Mouse (Mus musculus) hindbrain, embryonic 14.5 days (tissue): ENCODE measurements at regions not wholly inside any gene's neighbourhood (a gene's known extent, or its start where the extent isn't known, plus 50 kb on each side); places are given as distances from the start of the nearest gene placed in this dataset.

Source experiments
- ATAC-seq: fragments of 200-750 bp; cut with Nextera tagmentation; 2 replicates; pipeline ENCODE4 v1.8.0; 2017; ENCODE audit warnings: moderate number of reproducible peaks, mild to moderate bottlenecking, moderate TSS enrichment, moderate library complexity; ENCODE audit not compliant: low FRiP score
- DNase-seq: peaks from one replicate; pipeline ENCODE4 v3.0.0-alpha.2; 2015; ENCODE audit warnings: low spot score
- H3K27ac ChIP-seq: fragments of 300-500 bp; sonication (generic); 2 replicates; pipeline ENCODE4 v1.5.1; 2014; ENCODE audit warnings: mild to moderate bottlenecking, moderate library complexity
- H3K27me3 ChIP-seq: fragments of 300-500 bp; sonication (generic); 2 replicates; pipeline ENCODE4 v1.6.1; 2014; ENCODE audit warnings: mild to moderate bottlenecking, low read length, mixed read lengths; ENCODE audit not compliant: control insufficient read depth, insufficient read depth
- H3K36me3 ChIP-seq: fragments of 300-500 bp; sonication (generic); replicated peaks from 2 replicates; pipeline ENCODE4 v1.6.1; 2014; ENCODE audit not compliant: control insufficient read depth, insufficient read depth
- H3K4me1 ChIP-seq: fragments of 300-500 bp; sonication (generic); replicated peaks from 2 replicates; pipeline ENCODE4 v1.6.1; 2014; ENCODE audit warnings: antibody characterized with exemption, low read length, mixed read lengths; ENCODE audit not compliant: control insufficient read depth, insufficient read depth
- H3K4me2 ChIP-seq: fragments of 300-500 bp; sonication (generic); replicated peaks from 2 replicates; pipeline ENCODE4 v1.6.1; 2014; ENCODE audit warnings: mild to moderate bottlenecking, moderate library complexity
- H3K4me3 ChIP-seq: fragments of 300-500 bp; sonication (generic); replicated peaks from 2 replicates; pipeline ENCODE4 v1.5.1; 2014; ENCODE audit warnings: mild to moderate bottlenecking, low read length
- H3K9ac ChIP-seq: fragments of 300-500 bp; sonication (generic); 2 replicates; pipeline ENCODE4 v1.6.1; 2014
- H3K9me3 ChIP-seq: fragments of 300-500 bp; sonication (generic); 2 replicates; pipeline ENCODE4 v1.6.1; 2016; ENCODE audit warnings: low read length; ENCODE audit not compliant: control insufficient read depth
- WGBS: fragments of 180-500 bp; shearing (Covaris S2); extraction: QIAGEN DNeasy Blood & Tissue Kit; methylation state at CpG from one replicate; pipeline ENCODE4 v1.1.7; 2014; 5-methylcytosine and 5-hydroxymethylcytosine counted together

DNA sequence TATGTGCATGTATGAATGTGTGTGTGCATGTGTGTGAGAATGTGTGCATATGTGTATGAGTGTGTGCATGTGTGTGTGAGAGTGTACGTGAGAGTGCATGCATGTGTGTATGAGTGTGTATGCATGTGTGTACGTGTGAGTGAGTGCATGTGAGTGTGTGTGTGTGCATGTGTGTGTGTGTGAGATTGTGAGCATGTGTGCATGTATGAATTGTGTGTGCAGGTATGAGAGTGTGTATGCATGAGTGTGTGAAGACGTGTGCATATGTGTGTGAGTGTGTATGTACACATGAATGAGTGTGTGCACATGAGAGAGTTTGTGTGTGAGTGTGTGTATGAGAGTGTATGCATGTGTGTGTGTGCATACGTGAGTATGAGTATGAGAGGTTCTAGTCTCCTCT, 71.1 kb downstream of the Gpr6 start:
- no peak overlapping the region for H3K4me3 ChIP-seq
- H3K9me3 ChIP-seq, result no peaks in the 10 kb centered on the region
- H3K4me2 ChIP-seq, result no peak overlapping the region
- H3K27me3 ChIP-seq, result no peaks in the 10 kb centered on the region
- H3K27ac ChIP-seq, result no peak overlapping the region
- no peak overlapping the region for H3K9ac ChIP-seq
- ATAC-seq, result no peak
- no peak for DNase-seq
- H3K4me1 ChIP-seq, result peaks cover 7% of the 10 kb centered on the region; the same call in 1 of the 2 replicates
- H3K36me3 ChIP-seq, result no peaks in the 10 kb centered on the region
- 94% methylated on average over 4 of the region's 4 CpGs for WGBS

DNA sequence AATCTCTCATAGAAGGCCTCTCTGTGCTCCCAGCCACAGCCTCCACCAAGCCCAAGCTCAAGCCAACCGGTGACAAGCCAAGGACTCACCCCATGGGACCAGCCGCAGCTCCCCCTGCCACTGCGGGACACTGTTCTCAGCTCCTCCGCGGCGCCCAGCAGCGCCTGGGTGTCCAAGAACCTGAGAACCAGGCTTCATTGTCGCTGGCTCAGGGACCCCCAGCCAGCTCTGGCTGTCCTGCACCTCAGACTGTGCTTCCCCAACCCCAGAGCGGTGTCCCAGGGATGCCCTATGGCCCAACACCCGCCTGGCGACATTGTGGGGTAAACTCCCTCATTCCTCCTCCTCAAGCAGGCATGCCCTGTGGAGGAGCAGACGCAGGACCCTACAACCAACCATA, 72.6 kb downstream of the Gpr6 start:
- Histone ChIP-seq H3K9me3 (no peaks in the 10 kb centered on the region), H3K9ac (no peak overlapping the region), H3K27ac (no peak overlapping the region), H3K4me2 (no peak overlapping the region), H3K4me3 (no peak overlapping the region), H3K27me3 (no peaks in the 10 kb centered on the region), H3K4me1 (peaks cover 7% of the 10 kb centered on the region; the same call in 1 of the 2 replicates), H3K36me3 (no peaks in the 10 kb centered on the region)
- WGBS, result 83% methylated on average over 12 of the region's 12 CpGs
- ATAC-seq, result no peak
- no peak for DNase-seq

DNA sequence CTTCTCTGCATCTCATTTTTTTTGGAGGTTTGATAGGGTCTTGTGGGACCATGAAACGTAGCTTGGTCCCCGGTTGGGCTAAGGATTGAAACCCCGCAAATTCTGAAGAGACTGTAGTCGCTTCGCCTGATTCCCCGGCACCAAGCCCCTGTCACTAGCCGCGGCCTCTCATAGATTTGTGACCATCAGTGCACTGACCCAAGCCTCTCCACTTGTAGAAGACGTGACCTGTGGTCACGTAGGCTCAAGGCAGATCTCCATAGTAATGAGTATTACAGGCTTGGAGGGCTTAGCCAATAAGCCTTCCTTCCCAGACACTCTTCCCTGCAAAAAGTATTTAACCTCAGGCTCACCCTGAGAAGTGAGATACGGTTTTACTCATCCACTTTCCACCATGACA, 73.3 kb downstream of the Gpr6 start:
- no peak for DNase-seq
- Histone ChIP-seq H3K4me2 (no peak overlapping the region), H3K27me3 (no peaks in the 10 kb centered on the region), H3K4me3 (no peak overlapping the region), H3K9me3 (no peaks in the 10 kb centered on the region), H3K36me3 (no peaks in the 10 kb centered on the region), H3K9ac (no peak overlapping the region), H3K27ac (peak overlapping the region; percentile 63), H3K4me1 (peaks cover 7% of the 10 kb centered on the region; the same call in 1 of the 2 replicates)
- WGBS, result 56% methylated on average over 11 of the region's 11 CpGs
- no peak for ATAC-seq

- ATAC-seq, result peak; percentile 82
- Histone ChIP-seq H3K27ac (peak overlapping the region; percentile 63), H3K4me1 (peaks cover 7% of the 10 kb centered on the region; the same call in 1 of the 2 replicates), H3K36me3 (no peaks in the 10 kb centered on the region), H3K9ac (no peak overlapping the region), H3K27me3 (no peaks in the 10 kb centered on the region), H3K9me3 (no peaks in the 10 kb centered on the region), H3K4me3 (no peak overlapping the region), H3K4me2 (no peak overlapping the region)
- 22% methylated on average over 7 of the region's 7 CpGs for WGBS
- DNase-seq, result peak; percentile 86
Observed at GRCm38 (mm10) chr10:40998330-40998729, 73.8 kb downstream of the Gpr6 start.

DNA sequence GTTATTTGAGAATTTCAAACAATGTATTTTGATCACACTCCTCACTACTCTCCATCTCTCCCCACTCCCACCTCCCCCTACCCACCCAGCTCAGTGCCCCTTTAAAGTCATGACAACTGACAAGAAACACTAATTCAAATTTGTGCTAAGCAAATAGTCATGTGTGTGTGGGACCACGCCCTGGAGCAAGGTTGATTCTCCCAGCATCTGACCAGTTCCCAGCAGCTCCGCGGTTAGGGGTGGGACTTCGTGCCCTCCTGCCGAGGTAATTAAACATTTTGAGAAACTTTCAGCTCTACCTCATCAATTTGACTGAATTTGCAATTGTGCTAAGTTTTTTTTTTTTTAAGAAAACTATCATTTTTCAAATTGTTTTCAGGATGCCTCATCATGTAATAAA, 74.5 kb downstream of the Gpr6 start:
- no peaks in the 10 kb centered on the region for H3K36me3 ChIP-seq
- H3K9me3 ChIP-seq, result no peaks in the 10 kb centered on the region
- WGBS, result 47% methylated on average over 5 of the region's 5 CpGs
- H3K4me3 ChIP-seq, result no peak overlapping the region
- DNase-seq (no peak), ATAC-seq (no peak)
- peak overlapping the region; percentile 63 for H3K27ac ChIP-seq
- H3K9ac ChIP-seq, result no peak overlapping the region
- no peaks in the 10 kb centered on the region for H3K27me3 ChIP-seq
- no peak overlapping the region for H3K4me2 ChIP-seq
- H3K4me1 ChIP-seq, result peaks cover 7% of the 10 kb centered on the region; the same call in 1 of the 2 replicates
